Mouse (Mus musculus) heart, postnatal 25 days (tissue): ENCODE results near the gene Cnnm2. TPM values are rescaled to one million over a fixed set of nuclear protein-coding genes. Genes with fewer than 3 reads are reported as not detected.
"Not testable (repeated sequence)": the region's sequence is repeated elsewhere in the genome, so short reads cannot be mapped to it uniquely, and the experiment has no call there.

Experiments used
- DNase-seq: peaks from one replicate; pipeline ENCODE4 v3.0.0; 2022; ENCODE audit warnings: low spot score
- intact Hi-C: fragments of 180-260 bp; cut with DNase I; formaldehyde crosslinking; loops from one replicate; pipeline ENCODE4 v1.15.1; 2025
- total RNA-seq, 2 experiments: library from RNA; stranded (reverse); gene quantifications; 2 replicates each; pipeline ENCODE4 v1.2.3; 2021

Gene Cnnm2
- total RNA-seq, 2 experiments from 2014 or later = 4.6 to 7.8 TPM

- no peak for DNase-seq
- intact Hi-C loops = no loop called here
Measured at GRCm38 (mm10) chr19:46759096-46759495, 2.3 kb upstream of the Cnnm2 start.

- DNase-seq = not testable (repeated sequence)
- intact Hi-C loops = loop anchor here (1.0 kb wide), 2 partner anchors 109 to 231 kb away; no protein-coding TSS in a partner anchor
Measured at GRCm38 (mm10) chr19:46759909-46760308, 1.5 kb upstream of the Cnnm2 start.

GRCm38 (mm10) chr19:46760375-46761160 lies 828 bp upstream of the Cnnm2 start:
- intact Hi-C loops = loop anchor here (1.0 kb wide), 2 partner anchors 109 to 231 kb away; no protein-coding TSS in a partner anchor
- DNase-seq = peak; percentile 70

- intact Hi-C loops = no loop called here
- DNase-seq = no peak
Measured at GRCm38 (mm10) chr19:46761971-46762290, 535 bp downstream of the Cnnm2 start.

GRCm38 (mm10) chr19:46762291-46762991 lies 1.0 kb downstream of the Cnnm2 start:
- no peak for DNase-seq
- intact Hi-C loops = no loop called here

- intact Hi-C loops = no loop called here
- DNase-seq = no peak
Measured at GRCm38 (mm10) chr19:46762992-46763342, 1.6 kb downstream of the Cnnm2 start.

- DNase-seq = no peak
- intact Hi-C loops = no loop called here
Measured at GRCm38 (mm10) chr19:46763356-46763755, 2.0 kb downstream of the Cnnm2 start.

- no peak for DNase-seq
- intact Hi-C loops = no loop called here
Measured at GRCm38 (mm10) chr19:46763932-46764762, 2.8 kb downstream of the Cnnm2 start.

GRCm38 (mm10) chr19:46764763-46765117 lies 3.3 kb downstream of the Cnnm2 start:
- DNase-seq = no peak
- intact Hi-C loops = no loop called here

GRCm38 (mm10) chr19:46766125-46766524 lies 4.7 kb downstream of the Cnnm2 start:
- intact Hi-C loops = no loop called here
- DNase-seq = no peak

GRCm38 (mm10) chr19:46769759-46770158 lies 8.4 kb downstream of the Cnnm2 start:
- intact Hi-C loops = no loop called here
- DNase-seq = no peak

- no peak for DNase-seq
- intact Hi-C loops = no loop called here
Measured at GRCm38 (mm10) chr19:46771801-46772200, 10.4 kb downstream of the Cnnm2 start.

GRCm38 (mm10) chr19:46776391-46776790 lies 15.0 kb downstream of the Cnnm2 start:
- no peak for DNase-seq
- intact Hi-C loops = no loop called here

- intact Hi-C loops = no loop called here
- DNase-seq = no peak
Measured at GRCm38 (mm10) chr19:46776850-46777249, 15.5 kb downstream of the Cnnm2 start.

GRCm38 (mm10) chr19:46777928-46778680 lies 16.7 kb downstream of the Cnnm2 start:
- DNase-seq = no peak
- intact Hi-C loops = no loop called here

GRCm38 (mm10) chr19:46779130-46779529 lies 17.7 kb downstream of the Cnnm2 start:
- intact Hi-C loops, DNase-seq: not testable (repeated sequence)

- intact Hi-C loops = no loop called here
- no peak for DNase-seq
Measured at GRCm38 (mm10) chr19:46784038-46784437, 22.6 kb downstream of the Cnnm2 start.

GRCm38 (mm10) chr19:46784502-46784901 lies 23.1 kb downstream of the Cnnm2 start:
- DNase-seq = no peak
- intact Hi-C loops = no loop called here

- intact Hi-C loops = no loop called here
- DNase-seq = no peak
Measured at GRCm38 (mm10) chr19:46785633-46786032, 24.2 kb downstream of the Cnnm2 start.

GRCm38 (mm10) chr19:46789782-46790181 lies 28.4 kb downstream of the Cnnm2 start:
- DNase-seq = no peak
- intact Hi-C loops = no loop called here
